Mouse (Mus musculus) kidney, embryonic 14.5 days (tissue): ENCODE results near the gene Crygb. TPM values are rescaled to one million over a fixed set of nuclear protein-coding genes. Genes with fewer than 3 reads are reported as not detected.

Source experiments
- ATAC-seq: fragments of 200-750 bp; cut with Nextera tagmentation; 2 replicates; pipeline ENCODE4 v1.8.0; 2017; ENCODE audit warnings: moderate number of reproducible peaks, mild to moderate bottlenecking, moderate TSS enrichment, moderate library complexity; ENCODE audit not compliant: low FRiP score, low TSS enrichment
- H3K27ac ChIP-seq: fragments of 300-500 bp; sonication (generic); 2 replicates; pipeline ENCODE4 v1.5.1; 2014; ENCODE audit warnings: low read depth, mild to moderate bottlenecking, low read length, moderate library complexity, mixed read lengths
- H3K27me3 ChIP-seq: fragments of 300-500 bp; sonication (generic); 2 replicates; pipeline ENCODE4 v1.6.1; 2014; ENCODE audit warnings: mild to moderate bottlenecking, low read length; ENCODE audit not compliant: control insufficient read depth, insufficient read depth
- H3K36me3 ChIP-seq: fragments of 300-500 bp; sonication (generic); 2 replicates; pipeline ENCODE4 v1.6.1; 2014; ENCODE audit warnings: low read length, mixed read lengths; ENCODE audit not compliant: control insufficient read depth, insufficient read depth
- H3K4me1 ChIP-seq: fragments of 300-500 bp; sonication (generic); 2 replicates; pipeline ENCODE4 v1.6.1; 2014; ENCODE audit warnings: low read length, mixed read lengths; ENCODE audit not compliant: control insufficient read depth, insufficient read depth
- H3K4me2 ChIP-seq: fragments of 300-500 bp; sonication (generic); replicated peaks from 2 replicates; pipeline ENCODE4 v1.6.1; 2014; ENCODE audit warnings: low read depth, mild to moderate bottlenecking, low read length
- H3K4me3 ChIP-seq: fragments of 300-500 bp; sonication (generic); 2 replicates; pipeline ENCODE4 v1.5.1; 2014; ENCODE audit warnings: mild to moderate bottlenecking, low read length
- H3K9ac ChIP-seq: fragments of 300-500 bp; sonication (generic); 2 replicates; pipeline ENCODE4 v1.6.1; 2014; ENCODE audit warnings: low read depth, mild to moderate bottlenecking, low read length, moderate library complexity
- H3K9me3 ChIP-seq: fragments of 300-500 bp; sonication (generic); 2 replicates; pipeline ENCODE4 v1.6.1; 2016; ENCODE audit warnings: low read length; ENCODE audit not compliant: control insufficient read depth
- polyA plus RNA-seq: library from polyadenylated mRNA; unstranded; fragments of >200 nt; fragmentation: Nextera tagmentation; extraction: Ambion mirVana; gene quantifications from 2 replicates; pipeline ENCODE4 v1.2.1, GENCODE M21; 2014

Crygb gene
- polyA plus RNA-seq, 1 experiment from 2014 or later: not detected

DNA sequence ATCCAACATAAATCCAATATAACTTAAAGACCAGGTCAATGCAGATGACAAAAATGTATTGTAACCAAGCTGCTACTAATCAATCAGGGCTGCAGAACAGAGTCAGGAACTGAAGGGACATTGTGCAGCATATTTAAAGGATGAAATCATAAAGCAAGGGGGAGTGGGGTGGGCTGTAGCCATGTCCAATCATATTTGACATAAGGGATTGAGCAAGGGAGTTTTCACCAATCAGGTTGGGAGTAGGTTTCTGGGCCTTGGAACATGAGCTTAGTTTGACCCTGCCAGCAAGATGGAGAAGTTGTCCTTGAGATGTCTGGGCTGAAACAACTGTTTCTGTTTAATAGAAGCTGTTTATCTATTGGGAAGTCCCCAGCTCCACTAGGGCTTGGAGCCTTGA, 49.4 kb downstream of the Crygb start, which contains the start of gene Akr1cl:
Gene Akr1cl (minus strand): TSS at position 119 of the 400 bp plus-strand sequence.
- no peak within 1 kb of the TSS for H3K4me2 ChIP-seq
- no peak within 1 kb of the TSS for H3K27ac ChIP-seq
- H3K4me1 ChIP-seq: no peaks in the 10 kb centered on the region
- H3K36me3 ChIP-seq: no peaks in the 10 kb centered on the region
- ATAC-seq: no peak
- H3K9me3 ChIP-seq: no peaks in the 10 kb centered on the region
- no peaks in the 10 kb centered on the region for H3K27me3 ChIP-seq
- H3K4me3 ChIP-seq: no peak within 1 kb of the TSS
- H3K9ac ChIP-seq: no peak within 1 kb of the TSS

Other genes starting within 250 kb of the Crygb start
- gene Plekhm3, start 125.5 kb downstream of the Crygb start, polyA plus RNA-seq: 5.9 and 7.0 TPM in 2 replicates
- not detected in 2 replicates for gene Akr1cl, start 49.5 kb downstream of the Crygb start, polyA plus RNA-seq
- not detected in 2 replicates for gene Cryge, start 31.1 kb downstream of the Crygb start, polyA plus RNA-seq
- not detected in 2 replicates for gene Crygd, start 18.8 kb downstream of the Crygb start, polyA plus RNA-seq
- not detected in 2 replicates for gene Crygc, start 8.6 kb downstream of the Crygb start, polyA plus RNA-seq
- gene Cryga, start 21.1 kb upstream of the Crygb start, polyA plus RNA-seq: not detected in 2 replicates
- gene Gm28845, start 37.3 kb upstream of the Crygb start, polyA plus RNA-seq: not detected in 2 replicates
- 0.36 and 1.1 TPM in 2 replicates for gene D630023F18Rik, start 40.9 kb upstream of the Crygb start, polyA plus RNA-seq
- gene Idh1, start 104.2 kb upstream of the Crygb start, polyA plus RNA-seq: 123 and 182 TPM in 2 replicates
- 12.7 and 22.1 TPM in 2 replicates for gene Pikfyve, start 104.4 kb upstream of the Crygb start, polyA plus RNA-seq
- not detected in 2 replicates for gene Pth2r, start 199.8 kb upstream of the Crygb start, polyA plus RNA-seq